Mouse (Mus musculus) brain, embryonic 14.5 days (tissue): ENCODE measurements around the gene Polr2a.

Source experiments
- CTCF ChIP-seq: fragments of 200-500 bp; IDR thresholded peaks from 2 replicates; pipeline ENCODE4 v1.5.1; 2012; ENCODE audit warnings: inconsistent platforms, mild to moderate bottlenecking, moderate library complexity, borderline replicate concordance; ENCODE audit not compliant: insufficient read depth, insufficient read length; ENCODE audit errors: extremely low read depth
- POLR2A ChIP-seq: fragments of 200-500 bp; IDR thresholded peaks from 2 replicates; pipeline ENCODE4 v1.6.1; 2012; ENCODE audit warnings: mild to moderate bottlenecking, inconsistent platforms, borderline replicate concordance; ENCODE audit not compliant: poor library complexity, insufficient read depth, insufficient read length, severe bottlenecking; ENCODE audit errors: extremely low read depth

GRCm38 (mm10) chr11:69806378-69806777 lies 47.9 kb upstream of the Polr2a start:
- TF ChIP-seq CTCF (no peak), POLR2A (no peak)
